Mouse (Mus musculus) limb, embryonic 14.5 days (tissue): ENCODE measurements around the gene Muc5ac. TPM values are rescaled to one million over a fixed set of nuclear protein-coding genes. Genes with fewer than 3 reads are reported as not detected.

Experiments used
- ATAC-seq: fragments of 200-750 bp; cut with Nextera tagmentation; 2 replicates; pipeline ENCODE4 v1.8.0; 2017; ENCODE audit warnings: low read depth, moderate number of reproducible peaks, moderate TSS enrichment; ENCODE audit not compliant: low FRiP score
- DNase-seq: peaks from one replicate; pipeline ENCODE4 v3.0.0-alpha.2; 2015; ENCODE audit warnings: low spot score
- H3K27ac ChIP-seq: fragments of 300-500 bp; sonication (generic); replicated peaks from 2 replicates; pipeline ENCODE4 v1.5.1; 2014; ENCODE audit warnings: low read depth, mild to moderate bottlenecking, low read length, moderate library complexity, mixed read lengths
- H3K27me3 ChIP-seq: fragments of 300-500 bp; sonication (generic); 2 replicates; pipeline ENCODE4 v1.6.1; 2014; ENCODE audit warnings: low read length, mixed read lengths; ENCODE audit not compliant: control insufficient read depth, insufficient read depth
- H3K36me3 ChIP-seq: fragments of 300-500 bp; sonication (generic); 2 replicates; pipeline ENCODE4 v1.6.1; 2014; ENCODE audit warnings: mild to moderate bottlenecking, low read length, moderate library complexity, mixed read lengths; ENCODE audit not compliant: control insufficient read depth, insufficient read depth
- H3K4me1 ChIP-seq: fragments of 300-500 bp; sonication (generic); 2 replicates; pipeline ENCODE4 v1.6.1; 2014; ENCODE audit warnings: antibody characterized with exemption, low read length, mixed read lengths; ENCODE audit not compliant: control insufficient read depth, insufficient read depth
- H3K4me2 ChIP-seq: fragments of 300-500 bp; sonication (generic); replicated peaks from 2 replicates; pipeline ENCODE4 v1.6.1; 2014; ENCODE audit warnings: low read depth, mild to moderate bottlenecking, low read length, moderate library complexity; ENCODE audit not compliant: severe bottlenecking
- H3K4me3 ChIP-seq: fragments of 300-500 bp; sonication (generic); replicated peaks from 2 replicates; pipeline ENCODE4 v1.5.1; 2014; ENCODE audit warnings: low read length
- H3K9ac ChIP-seq: fragments of 300-500 bp; sonication (generic); 2 replicates; pipeline ENCODE4 v1.6.1; 2014; ENCODE audit warnings: mild to moderate bottlenecking, low read depth, low read length, moderate library complexity; ENCODE audit not compliant: severe bottlenecking
- H3K9me3 ChIP-seq: fragments of 300-500 bp; sonication (generic); 2 replicates; pipeline ENCODE4 v1.6.1; 2016; ENCODE audit warnings: low read length; ENCODE audit not compliant: control insufficient read depth
- POLR2A ChIP-seq: fragments of 200-500 bp; IDR thresholded peaks from 2 replicates; pipeline ENCODE4 v1.8.0; 2012; ENCODE audit warnings: inconsistent platforms, mild to moderate bottlenecking, moderate library complexity, borderline replicate concordance; ENCODE audit not compliant: insufficient read depth, insufficient read length; ENCODE audit errors: extremely low read depth
- WGBS: fragments of 180-500 bp; shearing (Covaris S2); extraction: QIAGEN DNeasy Blood & Tissue Kit; methylation state at CpG from one replicate; pipeline ENCODE4 v1.1.7; 2014; 5-methylcytosine and 5-hydroxymethylcytosine counted together
- polyA plus RNA-seq, 2 experiments: library from polyadenylated mRNA; depleted of rRNA in 1 of 2; stranded (reverse) in 1 of 2; unstranded in 1 of 2; fragments of >200 nt; fragmentation: Nextera tagmentation in 1 of 2; extraction: Ambion mirVana in 1 of 2; gene quantifications; 2 replicates each; pipeline versions ENCODE4 v1.2.1 to v1.2.3; 2012 to 2014

The Muc5ac gene
- polyA plus RNA-seq, 2 experiments = 0.01 to 0.06 TPM

GRCm38 (mm10) chr7:141817355-141818075, 28.7 kb downstream of the Muc5ac start:
- H3K27me3 ChIP-seq = no peaks in the 10 kb centered on the region
- no peaks in the 10 kb centered on the region for H3K9me3 ChIP-seq
- H3K4me1 ChIP-seq = peaks cover under 1% of the 10 kb centered on the region; the same call in 1 of the 2 replicates
- H3K9ac ChIP-seq = no peak overlapping the region
- no peak overlapping the region for H3K4me3 ChIP-seq
- ATAC-seq (no peak), DNase-seq (no peak)
- no peak overlapping the region for H3K27ac ChIP-seq
- 74% methylated on average over 11 of the region's 11 CpGs for WGBS
- no peaks in the 10 kb centered on the region for H3K36me3 ChIP-seq
- no peak for TF ChIP-seq POLR2A
- no peak overlapping the region for H3K4me2 ChIP-seq

- Histone ChIP-seq H3K4me1 (peaks cover 4% of the 10 kb centered on the region; the same call in 1 of the 2 replicates), H3K27me3 (no peaks in the 10 kb centered on the region), H3K4me3 (no peak overlapping the region), H3K9me3 (no peaks in the 10 kb centered on the region), H3K4me2 (no peak overlapping the region), H3K36me3 (no peaks in the 10 kb centered on the region), H3K9ac (no peak overlapping the region), H3K27ac (no peak overlapping the region)
- no peak for ATAC-seq
- TF ChIP-seq POLR2A = no peak
- WGBS = 87% methylated on average over 3 of the region's 3 CpGs
- no peak for DNase-seq
Measured at GRCm38 (mm10) chr7:141818267-141818666, 29.5 kb downstream of the Muc5ac start.

DNA sequence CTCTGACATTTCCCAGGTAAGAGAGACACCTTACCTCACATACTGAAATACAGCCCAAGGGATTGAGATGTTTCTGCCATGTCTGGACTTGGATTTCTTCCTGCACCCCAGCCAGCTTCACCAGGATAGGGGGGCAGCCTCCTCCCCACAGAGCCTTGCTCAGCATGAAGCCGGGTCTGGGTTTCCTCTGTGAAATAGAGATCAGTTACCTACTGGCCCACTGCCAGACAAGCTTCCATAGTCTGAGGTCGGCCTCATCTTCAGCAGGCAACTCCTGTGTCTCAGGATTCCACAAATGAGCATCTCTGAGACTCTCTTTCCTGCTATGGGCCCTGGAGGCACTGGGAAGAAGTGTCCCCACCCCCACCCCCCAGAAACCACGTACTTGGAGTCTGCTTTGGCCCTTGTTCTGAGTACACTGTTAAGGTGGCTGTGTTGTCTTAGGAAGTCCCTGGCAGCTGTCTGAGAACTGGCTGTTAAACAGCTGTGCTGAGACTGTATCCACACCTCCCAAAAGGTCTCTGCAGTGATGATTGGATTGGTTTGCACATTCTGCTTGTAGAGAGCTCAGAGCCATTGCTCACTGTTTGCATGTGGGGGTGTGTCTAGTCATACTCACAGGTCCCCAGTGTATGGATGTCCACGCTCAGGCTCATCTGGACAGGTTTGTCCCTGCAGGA, 34.0 kb downstream of the Muc5ac start:
- no peak overlapping the region for H3K4me2 ChIP-seq
- no peak overlapping the region for H3K9ac ChIP-seq
- no peaks in the 10 kb centered on the region for H3K27me3 ChIP-seq
- no peak overlapping the region for H3K27ac ChIP-seq
- no peaks in the 10 kb centered on the region for H3K9me3 ChIP-seq
- H3K4me1 ChIP-seq = peaks cover 4% of the 10 kb centered on the region; the same call in 1 of the 2 replicates
- H3K4me3 ChIP-seq = no peak overlapping the region
- no peak for TF ChIP-seq POLR2A
- no peaks in the 10 kb centered on the region for H3K36me3 ChIP-seq
- 39% methylated on average over 4 of the region's 4 CpGs for WGBS
- ATAC-seq (peak; percentile 67), DNase-seq (peak; percentile 50)

GRCm38 (mm10) chr7:141823699-141824098, 34.9 kb downstream of the Muc5ac start:
- DNase-seq (no peak), ATAC-seq (no peak)
- 92% methylated on average over 6 of the region's 6 CpGs for WGBS
- no peak overlapping the region for H3K27ac ChIP-seq
- H3K4me3 ChIP-seq = no peak overlapping the region
- H3K4me2 ChIP-seq = no peak overlapping the region
- peaks cover 4% of the 10 kb centered on the region; the same call in 1 of the 2 replicates for H3K4me1 ChIP-seq
- no peak overlapping the region for H3K9ac ChIP-seq
- H3K36me3 ChIP-seq = no peaks in the 10 kb centered on the region
- no peaks in the 10 kb centered on the region for H3K9me3 ChIP-seq
- TF ChIP-seq POLR2A = no peak
- H3K27me3 ChIP-seq = no peaks in the 10 kb centered on the region

DNA sequence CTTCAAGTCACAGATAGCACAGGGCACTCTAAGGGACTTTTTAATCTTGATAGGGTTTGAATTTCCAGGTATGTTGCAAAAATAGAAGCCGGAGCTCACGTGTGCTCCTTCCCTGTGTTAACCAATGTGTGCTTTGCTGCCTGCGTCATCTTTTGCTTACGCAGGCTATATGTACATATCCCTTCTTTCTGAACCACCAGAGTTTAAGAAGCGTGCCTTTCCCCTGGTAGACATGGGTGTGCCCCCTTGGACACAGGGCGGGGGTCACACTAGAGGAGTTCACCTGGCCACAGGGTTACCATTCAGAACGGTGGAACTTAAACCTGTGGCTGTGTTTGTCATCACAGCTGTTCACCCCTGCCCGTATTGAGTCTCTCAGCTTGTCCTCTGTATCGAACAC, 35.6 kb downstream of the Muc5ac start:
- Histone ChIP-seq H3K9me3 (no peaks in the 10 kb centered on the region), H3K36me3 (no peaks in the 10 kb centered on the region), H3K9ac (no peak overlapping the region), H3K27me3 (no peaks in the 10 kb centered on the region), H3K4me3 (no peak overlapping the region), H3K27ac (no peak overlapping the region), H3K4me2 (no peak overlapping the region), H3K4me1 (peaks cover 4% of the 10 kb centered on the region; the same call in 1 of the 2 replicates)
- DNase-seq (no peak), ATAC-seq (no peak)
- 93% methylated on average over 9 of the region's 9 CpGs for WGBS
- no peak for TF ChIP-seq POLR2A
